Mouse (Mus musculus): ENCODE results near the gene Sppl3. TPM values are rescaled to one million over a fixed set of nuclear protein-coding genes. Genes with fewer than 3 reads are reported as not detected.

The Sppl3 gene
- polyA plus RNA-seq, 1 experiment from 2014 or later, result 7.9 TPM

DNA sequence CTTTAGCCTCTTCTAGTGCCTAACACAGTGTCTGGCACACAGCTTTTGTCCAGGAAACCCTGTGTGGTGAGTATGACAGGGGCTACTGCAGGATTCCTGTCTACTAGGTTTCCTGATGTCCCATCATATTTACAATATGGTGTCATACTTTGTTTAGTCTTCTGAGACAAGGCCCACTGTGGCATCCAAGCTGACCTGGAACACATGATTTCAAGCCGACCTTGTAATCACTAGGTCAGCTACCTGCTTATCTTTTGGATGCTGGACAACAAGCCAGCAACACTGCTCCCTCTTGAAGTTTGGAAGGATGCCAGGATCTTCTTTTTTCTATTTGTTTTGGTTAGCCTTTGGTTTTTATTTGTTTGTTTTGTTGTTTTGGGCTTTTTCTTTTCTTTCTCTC lies 3.6 kb downstream of the Sppl3 start:
- 3% methylated on average over 1 of the region's 1 CpGs for WGBS (ENCODE audit: insufficient replicate concordance)

DNA sequence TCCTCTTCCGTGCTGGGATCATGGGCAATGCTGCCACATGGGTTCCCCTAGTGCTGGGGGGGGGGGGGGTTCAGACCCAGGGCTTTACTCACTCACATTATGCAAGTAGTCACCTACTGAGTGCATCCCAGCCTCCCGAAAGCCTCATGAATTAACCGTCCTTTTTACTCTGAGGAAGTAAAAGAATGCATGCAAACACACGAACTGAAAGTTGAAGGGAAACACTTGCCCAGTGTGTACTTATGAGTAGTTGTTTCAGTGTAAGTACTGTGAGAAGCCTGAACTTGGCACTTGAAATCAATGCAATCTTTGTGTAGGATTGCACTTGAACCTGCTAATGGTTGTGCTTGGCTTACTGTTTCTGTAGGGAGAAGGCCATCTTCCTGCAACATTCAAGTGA lies 4.2 kb downstream of the Sppl3 start:
- no peak for ATAC-seq (ENCODE audit: insufficient read depth)
- WGBS (ENCODE audit: insufficient replicate concordance), result 30% methylated on average over 4 of the region's 4 CpGs
- Histone ChIP-seq H3K4me1 (replicated peaks) (peaks cover 83% of the 10 kb centered on the region), H3K36me3 (replicated peaks) (no peaks in the 10 kb centered on the region), H3K27ac (replicated peaks) (peak overlapping the region; percentile 51), H3K4me3 (replicated peaks) (no peak overlapping the region), H3K9me3 (replicated peaks) (no peaks in the 10 kb centered on the region), H3K4me2 (peak overlapping the region; percentile 44), H3K27me3 (no peaks in the 10 kb centered on the region), H3K9ac (no peak overlapping the region)

More for the DNA sequence above, 3.6 kb downstream of the Sppl3 start:
- no peaks in the 10 kb centered on the region for H3K9me3 ChIP-seq (replicated peaks)
- H3K9ac ChIP-seq, result peak overlapping the region; percentile 12; the same call in 1 of the 2 replicates
- peaks cover 83% of the 10 kb centered on the region for H3K4me1 ChIP-seq (replicated peaks)
- H3K27me3 ChIP-seq, result no peaks in the 10 kb centered on the region
- H3K4me3 ChIP-seq (replicated peaks), result 0 out of 2 replicates have a peak overlapping the region, but pooled peaks have one; percentile 2
- H3K4me2 ChIP-seq, result peak overlapping the region; percentile 44
- H3K36me3 ChIP-seq (replicated peaks), result no peaks in the 10 kb centered on the region
- no peak for ATAC-seq (ENCODE audit: insufficient read depth)
- peak overlapping the region; percentile 74 for H3K27ac ChIP-seq (replicated peaks)

GRCm38 (mm10) chr5:115018270-115018669 lies 7.3 kb downstream of the Sppl3 start:
- peak overlapping the region; percentile 83 for H3K27ac ChIP-seq (replicated peaks)

DNA sequence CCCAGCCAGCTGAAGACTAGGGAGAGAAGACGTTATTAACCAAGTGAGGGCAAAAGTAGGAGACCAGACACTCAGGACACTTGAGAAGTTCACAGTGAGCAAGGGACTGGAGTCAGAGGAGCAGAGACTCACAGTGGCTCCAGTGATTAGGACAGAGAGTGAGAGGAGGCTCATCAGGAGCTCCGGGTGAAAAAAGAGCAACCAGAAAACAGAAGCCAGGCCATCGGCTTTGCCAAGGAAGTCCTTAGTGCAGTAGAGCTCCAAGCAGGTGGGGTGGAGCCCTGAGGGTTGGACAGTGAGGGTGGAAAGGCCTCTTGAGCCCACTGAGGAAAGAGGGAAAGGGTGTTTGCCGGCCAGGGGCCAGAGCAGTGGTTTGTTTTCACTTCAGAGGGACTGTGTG lies 7.9 kb downstream of the Sppl3 start:
- H3K4me1 ChIP-seq (replicated peaks), result peaks cover 70% of the 10 kb centered on the region
- H3K9ac ChIP-seq, result peak overlapping the region; percentile 51
- peak overlapping the region; percentile 31 for H3K4me3 ChIP-seq (replicated peaks)
- no peaks in the 10 kb centered on the region for H3K9me3 ChIP-seq (replicated peaks)
- H3K27me3 ChIP-seq, result no peaks in the 10 kb centered on the region
- H3K27ac ChIP-seq (replicated peaks), result peak overlapping the region; percentile 83
- 7% methylated on average over 4 of the region's 4 CpGs for WGBS (ENCODE audit: insufficient replicate concordance)
- no peaks in the 10 kb centered on the region for H3K36me3 ChIP-seq (replicated peaks)
- peak; percentile 51; the same call in 1 of the 2 replicates for ATAC-seq (ENCODE audit: insufficient read depth)
- H3K4me2 ChIP-seq, result peak overlapping the region; percentile 64

More at GRCm38 (mm10) chr5:115018270-115018669, 7.3 kb downstream of the Sppl3 start:
- 2% methylated on average over 2 of the region's 2 CpGs for WGBS (ENCODE audit: insufficient replicate concordance)
- Histone ChIP-seq H3K9me3 (replicated peaks) (no peaks in the 10 kb centered on the region), H3K36me3 (replicated peaks) (no peaks in the 10 kb centered on the region), H3K27me3 (no peaks in the 10 kb centered on the region), H3K4me3 (replicated peaks) (peak overlapping the region; percentile 31), H3K4me2 (peak overlapping the region; percentile 64), H3K9ac (no peak overlapping the region), H3K4me1 (replicated peaks) (peaks cover 75% of the 10 kb centered on the region)
- peak; percentile 87 for ATAC-seq (ENCODE audit: insufficient read depth)

DNA sequence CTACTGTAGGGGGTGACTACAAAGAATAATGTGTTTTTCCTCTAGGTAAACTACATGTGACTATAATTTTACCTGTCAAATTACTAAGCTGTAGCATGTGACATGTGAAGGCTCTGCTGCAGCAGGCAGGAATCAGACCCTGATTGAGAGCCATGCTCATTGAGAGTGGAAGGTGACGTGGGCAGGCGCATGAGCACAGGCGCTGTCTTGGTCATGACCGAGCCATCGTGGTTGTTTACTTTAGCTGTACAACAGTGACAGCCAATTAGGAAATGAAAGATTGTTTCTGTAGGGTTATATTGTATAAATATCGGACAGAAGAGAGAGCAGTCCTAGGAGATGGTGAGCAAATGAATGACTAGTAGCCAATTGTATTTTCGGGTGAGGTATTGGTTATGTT lies 11.1 kb downstream of the Sppl3 start:
- Histone ChIP-seq H3K4me3 (replicated peaks) (no peak overlapping the region), H3K4me1 (replicated peaks) (peaks cover 60% of the 10 kb centered on the region), H3K36me3 (replicated peaks) (no peaks in the 10 kb centered on the region), H3K4me2 (no peak overlapping the region), H3K27ac (replicated peaks) (no peak overlapping the region), H3K9me3 (replicated peaks) (no peaks in the 10 kb centered on the region), H3K9ac (no peak overlapping the region), H3K27me3 (no peaks in the 10 kb centered on the region)
- no peak for ATAC-seq (ENCODE audit: insufficient read depth)
- WGBS (ENCODE audit: insufficient replicate concordance), result 86% methylated on average over 7 of the region's 7 CpGs

DNA sequence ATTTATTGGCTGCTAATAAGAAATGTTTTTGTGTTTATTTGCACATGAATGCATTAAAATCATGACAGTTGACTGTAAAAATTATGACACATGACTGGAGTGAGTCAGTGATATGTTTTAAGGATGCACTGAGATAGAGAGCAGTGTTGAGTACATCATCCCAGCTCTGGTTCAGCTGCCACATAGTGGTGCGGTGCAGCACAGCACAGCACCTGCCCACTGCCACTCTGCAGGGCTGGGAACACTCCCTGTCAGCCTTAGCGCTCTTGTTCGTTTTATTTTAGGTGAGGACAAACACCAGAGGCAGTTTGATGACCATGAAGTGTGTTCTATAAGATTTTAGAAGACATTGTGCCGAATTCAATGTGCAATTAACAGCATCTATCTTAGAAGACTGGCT lies 15.2 kb downstream of the Sppl3 start:
- peaks cover 5% of the 10 kb centered on the region for H3K36me3 ChIP-seq (replicated peaks)
- no peaks in the 10 kb centered on the region for H3K27me3 ChIP-seq
- H3K4me1 ChIP-seq (replicated peaks), result peaks cover 50% of the 10 kb centered on the region
- no peak overlapping the region for H3K4me3 ChIP-seq (replicated peaks)
- ATAC-seq (ENCODE audit: insufficient read depth), result no peak
- no peak overlapping the region for H3K4me2 ChIP-seq
- WGBS (ENCODE audit: insufficient replicate concordance), result 69% methylated on average over 4 of the region's 4 CpGs
- H3K27ac ChIP-seq (replicated peaks), result no peak overlapping the region
- H3K9ac ChIP-seq, result no peak overlapping the region
- no peaks in the 10 kb centered on the region for H3K9me3 ChIP-seq (replicated peaks)

DNA sequence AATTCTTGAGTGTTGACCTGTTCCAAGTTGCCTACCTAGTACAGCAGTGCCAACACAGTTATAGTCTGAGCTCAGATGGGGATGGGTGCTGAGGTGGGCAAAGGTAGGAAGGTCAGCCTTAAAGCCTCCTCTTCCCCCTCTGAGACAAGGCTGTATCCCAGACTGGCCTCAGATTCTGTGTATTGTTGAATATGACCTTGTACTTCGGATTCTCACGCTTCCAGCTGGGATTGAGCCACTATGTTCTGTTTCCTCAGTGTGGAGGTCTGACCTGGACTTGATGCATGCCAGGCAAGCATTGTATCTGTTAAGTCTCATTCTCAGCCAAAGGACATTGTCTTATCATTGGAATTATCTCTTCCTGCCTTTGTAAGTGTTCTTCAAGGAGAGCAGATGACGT lies 16.2 kb downstream of the Sppl3 start:
- Histone ChIP-seq H3K9ac (no peak overlapping the region), H3K27me3 (no peaks in the 10 kb centered on the region), H3K4me3 (replicated peaks) (no peak overlapping the region), H3K4me2 (no peak overlapping the region), H3K27ac (replicated peaks) (no peak overlapping the region), H3K36me3 (replicated peaks) (peaks cover 5% of the 10 kb centered on the region), H3K4me1 (replicated peaks) (peaks cover 57% of the 10 kb centered on the region), H3K9me3 (replicated peaks) (no peaks in the 10 kb centered on the region)
- WGBS (ENCODE audit: insufficient replicate concordance), result 74% methylated on average over 3 of the region's 3 CpGs
- no peak for ATAC-seq (ENCODE audit: insufficient read depth)

DNA sequence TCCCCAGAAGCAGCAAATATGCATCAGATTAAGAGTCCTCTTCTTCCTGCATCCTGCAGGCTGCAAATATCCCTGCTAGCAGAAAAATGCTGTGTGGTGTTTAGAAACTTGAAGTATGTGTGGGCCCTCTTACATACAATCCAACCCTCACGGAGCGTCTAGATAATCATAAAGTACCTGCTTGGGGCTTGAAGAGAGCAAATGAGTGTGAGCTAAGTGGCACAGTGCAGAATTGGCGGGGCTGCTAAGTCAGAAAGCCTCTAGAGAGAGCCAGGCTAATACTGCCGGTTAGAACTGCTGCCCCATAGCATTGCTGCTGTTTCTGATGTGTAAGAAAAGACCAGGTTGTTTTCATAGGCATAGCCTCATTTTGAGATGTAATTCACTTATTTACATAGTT lies 18.0 kb downstream of the Sppl3 start:
- Histone ChIP-seq H3K9ac (no peak overlapping the region), H3K36me3 (replicated peaks) (peaks cover 5% of the 10 kb centered on the region), H3K4me3 (replicated peaks) (no peak overlapping the region), H3K4me1 (replicated peaks) (peaks cover 73% of the 10 kb centered on the region), H3K27ac (replicated peaks) (no peak overlapping the region), H3K27me3 (no peaks in the 10 kb centered on the region), H3K4me2 (no peak overlapping the region), H3K9me3 (replicated peaks) (no peaks in the 10 kb centered on the region)
- WGBS (ENCODE audit: insufficient replicate concordance), result 90% methylated on average over 4 of the region's 4 CpGs
- ATAC-seq (ENCODE audit: insufficient read depth), result no peak

DNA sequence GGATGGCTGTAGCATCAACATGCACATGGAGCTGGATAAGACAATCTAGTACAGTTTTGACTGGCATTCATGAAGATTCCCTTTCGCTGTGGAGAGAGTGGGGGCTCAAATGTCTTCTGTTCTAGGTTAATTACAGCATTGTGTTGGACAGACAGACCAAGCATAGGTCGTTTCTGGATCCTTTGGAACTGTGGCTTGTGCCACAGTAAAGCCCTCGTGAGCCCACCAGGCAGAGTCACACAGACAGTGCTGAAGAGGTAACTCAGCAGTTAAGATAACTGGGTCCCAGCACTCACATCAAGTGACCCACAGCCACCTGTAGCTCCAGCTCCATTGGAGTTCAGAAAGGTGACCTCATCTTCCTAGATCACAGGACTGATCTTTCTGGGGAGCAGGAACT lies 18.6 kb downstream of the Sppl3 start:
- Histone ChIP-seq H3K9ac (no peak overlapping the region), H3K27ac (replicated peaks) (no peak overlapping the region), H3K9me3 (replicated peaks) (no peaks in the 10 kb centered on the region), H3K4me3 (replicated peaks) (no peak overlapping the region), H3K27me3 (no peaks in the 10 kb centered on the region), H3K36me3 (replicated peaks) (peaks cover 5% of the 10 kb centered on the region), H3K4me2 (no peak overlapping the region), H3K4me1 (replicated peaks) (peaks cover 68% of the 10 kb centered on the region)
- no peak for ATAC-seq (ENCODE audit: insufficient read depth)
- WGBS (ENCODE audit: insufficient replicate concordance), result 84% methylated on average over 3 of the region's 3 CpGs

DNA sequence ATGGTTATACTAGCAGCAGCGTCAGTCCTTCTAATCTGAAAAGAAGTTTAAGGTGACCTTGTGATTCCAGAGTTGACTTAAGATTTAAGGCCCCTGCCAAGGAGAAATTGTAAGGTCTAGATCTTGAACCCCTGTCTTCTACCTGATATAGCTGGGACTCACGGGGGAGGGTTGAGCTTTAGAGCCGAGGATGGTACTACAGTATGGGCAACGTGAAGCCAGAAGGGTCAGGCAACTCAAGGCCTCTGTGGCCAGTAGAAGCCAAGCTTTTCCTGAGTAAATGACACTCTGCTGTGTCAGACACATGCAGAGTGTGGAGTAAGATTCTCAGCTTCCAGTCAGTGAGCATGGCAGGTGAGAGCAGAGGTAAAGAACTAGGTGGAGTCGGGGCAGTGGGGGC lies 20.6 kb downstream of the Sppl3 start:
- Histone ChIP-seq H3K4me3 (replicated peaks) (no peak overlapping the region), H3K9ac (no peak overlapping the region), H3K9me3 (replicated peaks) (no peaks in the 10 kb centered on the region), H3K4me1 (replicated peaks) (peaks cover 77% of the 10 kb centered on the region), H3K4me2 (no peak overlapping the region), H3K27ac (replicated peaks) (no peak overlapping the region), H3K27me3 (no peaks in the 10 kb centered on the region), H3K36me3 (replicated peaks) (peaks cover 5% of the 10 kb centered on the region)
- no peak for ATAC-seq (ENCODE audit: insufficient read depth)
- WGBS (ENCODE audit: insufficient replicate concordance), result 75% methylated on average over 5 of the region's 5 CpGs

- H3K4me1 ChIP-seq (replicated peaks), result peaks cover 77% of the 10 kb centered on the region
- H3K9ac ChIP-seq, result no peak overlapping the region
- 67% methylated on average over 2 of the region's 2 CpGs for WGBS (ENCODE audit: insufficient replicate concordance)
- no peak overlapping the region for H3K4me2 ChIP-seq
- no peak for ATAC-seq (ENCODE audit: insufficient read depth)
- no peaks in the 10 kb centered on the region for H3K9me3 ChIP-seq (replicated peaks)
- H3K27me3 ChIP-seq, result no peaks in the 10 kb centered on the region
- peaks cover 5% of the 10 kb centered on the region for H3K36me3 ChIP-seq (replicated peaks)
- no peak overlapping the region for H3K4me3 ChIP-seq (replicated peaks)
- H3K27ac ChIP-seq (replicated peaks), result no peak overlapping the region; the same call in 1 of the 2 replicates
Observed at GRCm38 (mm10) chr5:115032620-115033019, 21.7 kb downstream of the Sppl3 start.

DNA sequence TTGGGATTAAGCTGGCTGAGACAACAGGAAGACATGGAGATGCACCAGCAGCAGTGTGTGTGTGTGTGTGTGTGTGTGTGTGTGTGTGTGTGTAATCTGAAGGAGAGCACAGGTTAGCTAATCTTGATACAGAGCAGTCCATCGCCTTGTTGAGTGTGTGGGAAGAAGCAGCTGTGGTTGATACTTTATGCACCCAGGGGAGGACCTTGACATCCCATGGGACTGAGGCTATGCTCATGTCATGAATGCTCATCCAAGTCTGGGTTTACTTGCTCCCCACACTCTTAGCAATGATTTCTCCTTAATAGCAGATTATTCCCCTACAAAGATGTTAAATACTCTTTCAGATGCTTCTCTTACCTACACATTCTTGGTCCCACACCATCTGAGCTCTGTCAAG lies 24.3 kb downstream of the Sppl3 start:
- Histone ChIP-seq H3K36me3 (replicated peaks) (no peaks in the 10 kb centered on the region), H3K4me3 (replicated peaks) (no peak overlapping the region), H3K4me1 (replicated peaks) (peaks cover 78% of the 10 kb centered on the region), H3K27ac (replicated peaks) (no peak overlapping the region), H3K9me3 (replicated peaks) (no peaks in the 10 kb centered on the region), H3K4me2 (no peak overlapping the region), H3K27me3 (no peaks in the 10 kb centered on the region), H3K9ac (no peak overlapping the region)
- no peak for ATAC-seq (ENCODE audit: insufficient read depth)
- 41% methylated on average over 1 of the region's 1 CpGs for WGBS (ENCODE audit: insufficient replicate concordance)
